Mouse (Mus musculus) liver, embryonic 13.5 days (tissue): Measurements from ENCODE around the gene Eid3. TPM values are rescaled to one million over a fixed set of nuclear protein-coding genes. Genes with fewer than 3 reads are reported as not detected.

ENCODE experiments used
- ATAC-seq: fragments of 200-750 bp; cut with Nextera tagmentation; 2 replicates; pipeline ENCODE4 v1.8.0; 2017; ENCODE audit warnings: low read depth, mild to moderate bottlenecking, moderate number of reproducible peaks, moderate library complexity
- DNase-seq: peaks from one replicate; pipeline ENCODE4 v3.0.0; 2022
- H3K27ac ChIP-seq: fragments of 300-500 bp; sonication (generic); 2 replicates; pipeline ENCODE4 v1.5.1; 2015; ENCODE audit warnings: moderate library complexity, mild to moderate bottlenecking, inconsistent platforms
- H3K27me3 ChIP-seq: fragments of 300-500 bp; sonication (generic); 2 replicates; pipeline ENCODE4 v1.6.1; 2015; ENCODE audit warnings: mild to moderate bottlenecking, inconsistent platforms
- H3K36me3 ChIP-seq: fragments of 300-500 bp; sonication (generic); 2 replicates; pipeline ENCODE4 v1.6.1; 2015; ENCODE audit warnings: mild to moderate bottlenecking, inconsistent platforms
- H3K4me1 ChIP-seq: fragments of 300-500 bp; sonication (generic); replicated peaks from 2 replicates; pipeline ENCODE4 v1.6.1; 2015; ENCODE audit warnings: inconsistent platforms
- H3K4me2 ChIP-seq: fragments of 300-500 bp; sonication (generic); 2 replicates; pipeline ENCODE4 v1.6.1; 2015; ENCODE audit warnings: inconsistent platforms, mild to moderate bottlenecking, moderate library complexity
- H3K4me3 ChIP-seq: fragments of 300-500 bp; sonication (generic); replicated peaks from 2 replicates; pipeline ENCODE4 v1.5.1; 2015; ENCODE audit warnings: mild to moderate bottlenecking, inconsistent platforms
- H3K9ac ChIP-seq: fragments of 300-500 bp; sonication (generic); 2 replicates; pipeline ENCODE4 v1.6.1; 2015; ENCODE audit warnings: mild to moderate bottlenecking, inconsistent platforms
- H3K9me3 ChIP-seq: fragments of 300-500 bp; sonication (generic); replicated peaks from 2 replicates; pipeline ENCODE4 v1.6.1; 2016; ENCODE audit warnings: inconsistent platforms
- WGBS: fragments of 180-500 bp; shearing (Covaris S2); methylation state at CpG from one replicate; pipeline ENCODE4 v1.1.7; 2015; ENCODE audit not compliant: insufficient replicate concordance; 5-methylcytosine and 5-hydroxymethylcytosine counted together
- polyA plus RNA-seq: library from polyadenylated mRNA; unstranded; fragments of >200 nt; fragmentation: Nextera tagmentation; extraction: Ambion mirVana; gene quantifications from 2 replicates; pipeline ENCODE4 v1.2.1, GENCODE M21; 2015

The Eid3 gene
- polyA plus RNA-seq, 1 experiment from 2014 or later = 0.22 TPM

DNA sequence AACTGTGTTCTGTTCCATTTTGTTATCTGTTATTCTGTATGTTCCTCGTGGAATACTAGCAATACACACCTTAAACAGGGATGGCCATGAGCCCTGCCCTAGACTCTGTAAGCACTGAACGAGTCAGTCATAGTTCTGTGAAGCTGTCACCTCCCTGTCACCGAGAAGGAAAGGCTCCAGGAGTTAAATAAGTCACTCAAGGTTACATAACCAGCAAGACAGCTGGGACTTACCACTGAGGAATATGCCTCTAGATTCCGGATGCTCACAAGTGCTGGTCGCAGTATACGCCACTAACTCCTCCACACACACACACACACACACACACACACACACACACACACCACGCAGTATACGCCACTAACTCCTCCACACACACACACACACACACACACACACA, 21.7 kb upstream of the Eid3 start:
- no peaks in the 10 kb centered on the region for H3K4me1 ChIP-seq
- H3K27ac ChIP-seq = no peak overlapping the region
- H3K27me3 ChIP-seq = no peaks in the 10 kb centered on the region
- H3K36me3 ChIP-seq = no peaks in the 10 kb centered on the region
- no peak for DNase-seq
- no peak for ATAC-seq
- no peaks in the 10 kb centered on the region for H3K9me3 ChIP-seq
- H3K9ac ChIP-seq = no peak overlapping the region
- no peak overlapping the region for H3K4me2 ChIP-seq
- H3K4me3 ChIP-seq = no peak overlapping the region
- 72% methylated on average over 8 of the region's 8 CpGs for WGBS

DNA sequence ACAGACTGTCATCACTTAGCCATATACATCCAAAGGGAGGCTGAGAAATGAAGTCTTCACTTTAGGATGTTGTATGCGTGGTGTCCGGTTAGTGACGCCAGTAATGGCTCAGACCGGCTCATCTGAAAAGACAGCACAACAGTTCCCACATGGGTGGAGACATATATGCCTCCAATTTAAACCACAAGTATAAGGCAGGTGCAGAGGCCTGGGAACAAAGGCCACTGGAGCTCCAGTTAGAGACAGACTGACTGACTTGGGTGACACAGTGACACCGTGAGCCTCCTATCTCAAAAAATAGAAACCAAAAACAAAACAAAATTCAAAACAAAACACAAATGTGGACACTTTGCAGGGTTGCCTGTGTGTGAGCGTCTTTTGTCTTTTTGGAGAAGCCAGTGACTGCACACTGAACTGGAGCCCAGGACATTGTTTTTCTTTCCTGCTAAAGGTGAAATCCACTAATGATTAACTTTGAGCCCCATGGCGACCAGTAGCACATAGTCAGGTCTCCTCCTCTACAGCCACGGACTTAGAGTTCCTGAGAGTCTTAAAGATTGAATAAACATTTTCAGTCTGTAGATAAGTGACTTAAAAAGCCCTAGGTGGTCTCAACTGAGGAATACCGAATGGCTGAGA, 18.5 kb upstream of the Eid3 start:
- Histone ChIP-seq H3K27me3 (no peaks in the 10 kb centered on the region), H3K36me3 (no peaks in the 10 kb centered on the region), H3K9ac (no peak overlapping the region), H3K4me3 (no peak overlapping the region), H3K9me3 (no peaks in the 10 kb centered on the region), H3K4me2 (no peak overlapping the region), H3K27ac (no peak overlapping the region), H3K4me1 (no peaks in the 10 kb centered on the region)
- no peak for DNase-seq
- 64% methylated on average over 9 of the region's 9 CpGs for WGBS
- ATAC-seq = no peak

DNA sequence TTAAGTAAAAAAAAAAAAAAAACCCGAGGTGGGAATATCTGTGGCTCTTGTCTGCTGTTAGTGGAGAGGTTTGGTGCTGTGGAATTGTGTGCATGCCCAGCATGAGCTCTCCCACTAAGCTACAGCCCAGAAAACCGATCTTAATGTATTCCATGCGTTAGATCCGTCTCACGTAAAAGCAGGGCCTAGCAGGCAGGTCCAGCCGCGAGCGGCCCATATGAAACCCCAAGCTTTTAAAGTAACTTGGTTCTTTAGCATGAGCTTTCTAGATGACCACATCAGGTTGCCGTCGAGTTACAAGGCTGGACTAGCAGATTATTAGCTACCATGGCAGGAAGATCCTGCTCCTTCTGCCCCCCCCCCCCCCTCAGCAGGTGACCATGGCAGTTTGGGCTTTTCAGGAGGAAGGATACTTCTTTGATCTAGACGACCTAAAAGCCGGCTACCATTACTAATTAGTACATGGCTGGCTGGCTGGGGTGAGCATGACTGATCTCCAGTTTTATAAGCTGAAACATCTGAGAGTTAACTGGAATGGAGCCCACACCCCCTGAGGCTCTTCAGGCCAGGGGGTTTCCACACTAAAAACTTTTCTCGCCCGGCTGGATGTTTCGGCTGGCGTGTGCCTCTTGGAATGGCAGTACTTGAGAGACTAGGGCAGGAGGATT, 16.6 kb upstream of the Eid3 start:
- no peak for DNase-seq

GRCm38 (mm10) chr10:82850354-82850752, 16.1 kb upstream of the Eid3 start:
- Histone ChIP-seq H3K9ac (no peak overlapping the region), H3K4me2 (no peak overlapping the region), H3K27me3 (no peaks in the 10 kb centered on the region), H3K27ac (no peak overlapping the region), H3K4me1 (no peaks in the 10 kb centered on the region), H3K4me3 (no peak overlapping the region), H3K9me3 (no peaks in the 10 kb centered on the region), H3K36me3 (no peaks in the 10 kb centered on the region)
- DNase-seq (no peak), ATAC-seq (no peak)
- 64% methylated on average over 5 of the region's 5 CpGs for WGBS

More for the DNA sequence above, 16.6 kb upstream of the Eid3 start:
- Histone ChIP-seq H3K9ac (no peak overlapping the region), H3K4me1 (no peaks in the 10 kb centered on the region), H3K4me3 (no peak overlapping the region), H3K4me2 (no peak overlapping the region), H3K27me3 (no peaks in the 10 kb centered on the region), H3K9me3 (no peaks in the 10 kb centered on the region), H3K27ac (no peak overlapping the region), H3K36me3 (no peaks in the 10 kb centered on the region)
- WGBS = 69% methylated on average over 16 of the region's 16 CpGs
- no peak for ATAC-seq

DNA sequence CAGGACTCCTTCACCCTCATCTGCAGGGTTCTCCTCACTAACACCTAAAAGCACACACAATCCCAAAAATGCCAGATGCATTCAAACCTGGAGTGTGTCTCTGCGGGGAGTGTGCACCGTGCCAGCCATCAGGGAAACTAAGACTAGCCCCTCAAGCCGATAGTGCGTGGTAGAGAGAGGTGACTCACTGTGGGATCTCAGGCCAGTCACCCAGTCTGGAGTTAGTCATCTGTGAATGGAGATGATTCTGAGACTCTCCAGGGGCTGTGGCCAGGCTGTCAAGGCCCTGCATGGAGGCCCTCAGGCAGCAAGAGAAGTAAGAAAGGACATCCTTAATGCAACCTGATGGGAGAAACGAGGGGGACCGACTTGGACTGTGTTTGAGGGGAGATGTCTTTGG, 14.7 kb upstream of the Eid3 start:
- Histone ChIP-seq H3K27ac (no peak overlapping the region), H3K4me1 (no peaks in the 10 kb centered on the region), H3K4me3 (no peak overlapping the region), H3K36me3 (no peaks in the 10 kb centered on the region), H3K4me2 (no peak overlapping the region), H3K27me3 (no peaks in the 10 kb centered on the region), H3K9me3 (no peaks in the 10 kb centered on the region), H3K9ac (no peak overlapping the region)
- ATAC-seq (no peak), DNase-seq (no peak)
- WGBS = 77% methylated on average over 6 of the region's 6 CpGs

GRCm38 (mm10) chr10:82858032-82858680, 8.3 kb upstream of the Eid3 start:
- 53% methylated on average over 10 of the region's 10 CpGs for WGBS
- no peak for ATAC-seq
- Histone ChIP-seq H3K9ac (peak overlapping the region; percentile 91), H3K36me3 (peaks cover 11% of the 10 kb centered on the region), H3K4me2 (peak overlapping the region; percentile 83), H3K4me3 (peak overlapping the region; percentile 81), H3K27me3 (no peaks in the 10 kb centered on the region), H3K4me1 (peaks cover 44% of the 10 kb centered on the region), H3K27ac (peak overlapping the region; percentile 93), H3K9me3 (no peaks in the 10 kb centered on the region)
- peak; percentile 13 for DNase-seq

DNA sequence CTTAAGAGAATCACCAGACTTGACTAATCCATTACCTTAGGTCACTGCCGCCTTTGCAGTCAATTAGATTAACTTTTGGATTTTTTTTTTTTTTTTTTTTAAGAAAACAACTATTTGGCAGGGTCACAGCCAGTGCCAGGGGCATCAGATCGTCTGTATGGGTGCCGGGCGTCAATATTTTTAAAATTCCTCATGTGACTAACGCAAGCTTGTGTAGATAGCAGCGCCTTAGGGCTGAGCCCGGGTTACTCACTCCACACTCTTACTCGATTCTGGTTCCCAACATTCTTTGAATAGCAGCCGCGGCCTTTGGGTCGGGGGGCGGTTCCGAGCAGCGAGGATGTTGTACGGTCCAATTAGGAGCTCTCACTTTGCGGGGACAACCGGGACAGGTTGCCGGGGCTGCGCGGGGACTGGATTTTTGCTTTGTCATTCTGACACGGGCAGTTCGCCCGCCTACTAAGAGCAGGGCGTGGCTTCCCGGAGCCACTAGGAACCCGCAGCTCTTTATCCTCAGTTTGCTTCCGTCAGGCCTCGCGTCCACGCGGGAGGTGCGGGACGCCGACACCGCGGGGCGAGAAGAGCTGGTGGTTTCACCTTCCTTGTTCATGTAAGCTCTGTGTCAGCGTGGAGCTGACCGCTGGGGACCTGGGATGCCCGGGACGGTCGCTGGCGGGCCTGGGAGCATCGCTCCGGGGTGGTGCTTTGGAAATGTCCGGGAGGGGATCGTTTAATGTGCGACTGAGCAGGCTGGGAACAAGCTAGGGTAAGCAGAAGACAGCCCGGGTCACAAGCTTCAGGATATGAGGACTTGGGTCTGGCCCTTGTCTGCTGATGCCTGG, 7.5 kb upstream of the Eid3 start:
- DNase-seq = peak; percentile 94
- Histone ChIP-seq H3K4me2 (peak overlapping the region; percentile 83), H3K27me3 (no peaks in the 10 kb centered on the region), H3K4me3 (peak overlapping the region; percentile 81), H3K9ac (peak overlapping the region; percentile 91), H3K4me1 (peaks cover 52% of the 10 kb centered on the region), H3K36me3 (peaks cover 19% of the 10 kb centered on the region), H3K27ac (peak overlapping the region; percentile 93), H3K9me3 (no peaks in the 10 kb centered on the region)
- WGBS = under 1% methylated on average over 49 of the region's 49 CpGs
- ATAC-seq = peak; percentile 88

GRCm38 (mm10) chr10:82859533-82859915, 6.9 kb upstream of the Eid3 start:
- peak overlapping the region; percentile 83 for H3K4me2 ChIP-seq
- ATAC-seq (peak; percentile 64), DNase-seq (peak; percentile 46)
- peak overlapping the region; percentile 93 for H3K27ac ChIP-seq
- H3K9me3 ChIP-seq = no peaks in the 10 kb centered on the region
- H3K9ac ChIP-seq = peak overlapping the region; percentile 91
- H3K4me3 ChIP-seq = peak overlapping the region; percentile 81
- peaks cover 57% of the 10 kb centered on the region for H3K4me1 ChIP-seq
- H3K27me3 ChIP-seq = no peaks in the 10 kb centered on the region
- under 1% methylated on average over 8 of the region's 8 CpGs for WGBS
- peaks cover 25% of the 10 kb centered on the region for H3K36me3 ChIP-seq

DNA sequence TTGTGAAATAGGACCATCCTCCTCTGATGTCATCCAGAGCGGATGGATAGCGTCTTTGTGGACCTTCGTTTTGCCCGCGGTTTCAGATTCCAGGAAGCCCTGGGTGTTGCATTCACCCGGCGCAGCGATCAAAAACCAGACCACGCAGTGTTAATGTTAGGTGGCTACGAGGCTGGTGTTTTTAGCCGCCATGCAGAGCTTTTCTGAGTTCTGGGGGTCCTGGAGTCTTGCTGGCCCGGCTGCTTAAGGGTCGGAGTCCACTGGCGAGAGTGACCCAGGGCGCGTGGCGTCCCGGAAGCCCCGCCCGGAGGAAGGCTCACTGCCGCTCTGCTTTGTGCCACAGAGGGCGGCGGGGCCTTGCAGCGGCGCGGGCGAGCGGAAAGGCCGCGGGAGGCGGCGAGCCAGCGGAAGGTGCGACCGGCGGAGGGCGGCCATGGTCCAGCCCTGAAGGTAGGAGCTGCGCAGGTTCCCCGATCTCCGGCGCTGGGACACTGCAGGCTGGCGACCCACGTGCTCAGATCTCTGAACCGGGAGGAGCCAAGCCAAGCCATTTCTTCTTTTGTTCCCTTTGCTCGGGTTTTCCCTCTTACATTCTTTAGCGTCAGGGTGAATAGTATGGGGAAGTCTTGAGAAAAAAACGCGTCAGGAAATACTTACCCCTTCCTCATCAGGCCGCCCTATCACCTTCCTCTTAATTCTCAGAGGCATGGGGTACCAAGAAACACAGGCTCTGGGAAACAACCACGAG, 6.1 kb upstream of the Eid3 start:
- DNase-seq = peak; percentile 68
- ATAC-seq = peak; percentile 68
- Histone ChIP-seq H3K4me3 (peak overlapping the region; percentile 81), H3K9ac (peak overlapping the region; percentile 91), H3K9me3 (no peaks in the 10 kb centered on the region), H3K4me1 (peaks cover 60% of the 10 kb centered on the region), H3K27me3 (no peaks in the 10 kb centered on the region), H3K27ac (peak overlapping the region; percentile 93), H3K36me3 (peaks cover 30% of the 10 kb centered on the region), H3K4me2 (peak overlapping the region; percentile 83)
- WGBS = under 1% methylated on average over 50 of the region's 50 CpGs

GRCm38 (mm10) chr10:82860929-82861315, 5.5 kb upstream of the Eid3 start:
- Histone ChIP-seq H3K4me2 (peak overlapping the region; percentile 83), H3K27ac (peak overlapping the region; percentile 93), H3K4me1 (peaks cover 60% of the 10 kb centered on the region), H3K9ac (peak overlapping the region; percentile 91), H3K9me3 (no peaks in the 10 kb centered on the region), H3K4me3 (peak overlapping the region; percentile 81), H3K27me3 (no peaks in the 10 kb centered on the region), H3K36me3 (peaks cover 32% of the 10 kb centered on the region)
- DNase-seq = no peak
- WGBS = 13% methylated on average over 8 of the region's 8 CpGs
- ATAC-seq = no peak
